Mouse (Mus musculus) testis, postnatal 14 days (tissue): ENCODE data around the gene Gm5269.
A peak's percentile ranks its signal among the peaks of the same experiment; 100 is the strongest.

Experiments
- DNase-seq: peaks from one replicate; pipeline ENCODE4 v3.0.0; 2021; ENCODE audit warnings: low spot score

The Gm5269 gene

DNA sequence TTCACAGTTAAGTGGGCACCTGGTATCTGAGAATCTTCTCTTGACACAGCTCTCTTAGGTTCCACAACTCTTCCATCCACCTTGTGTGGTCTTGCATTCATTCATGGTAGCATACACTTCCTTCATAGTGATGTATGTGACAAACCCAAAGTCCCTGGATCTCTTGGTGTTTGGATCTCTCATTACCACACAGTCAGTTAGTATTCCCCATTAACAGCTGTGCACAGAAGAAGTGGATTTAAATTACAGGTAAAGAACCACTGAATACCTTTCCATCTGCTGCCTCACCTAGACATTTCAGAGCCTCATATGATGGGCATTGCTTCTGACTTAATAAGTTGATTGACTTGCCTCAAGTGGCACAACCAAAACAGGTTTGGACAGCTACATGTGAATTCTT, at the start of gene Gm5269:
Gm5269 (minus strand) TSS at position 101 of the 400 bp plus-strand sequence.
- no peak for DNase-seq

DNA sequence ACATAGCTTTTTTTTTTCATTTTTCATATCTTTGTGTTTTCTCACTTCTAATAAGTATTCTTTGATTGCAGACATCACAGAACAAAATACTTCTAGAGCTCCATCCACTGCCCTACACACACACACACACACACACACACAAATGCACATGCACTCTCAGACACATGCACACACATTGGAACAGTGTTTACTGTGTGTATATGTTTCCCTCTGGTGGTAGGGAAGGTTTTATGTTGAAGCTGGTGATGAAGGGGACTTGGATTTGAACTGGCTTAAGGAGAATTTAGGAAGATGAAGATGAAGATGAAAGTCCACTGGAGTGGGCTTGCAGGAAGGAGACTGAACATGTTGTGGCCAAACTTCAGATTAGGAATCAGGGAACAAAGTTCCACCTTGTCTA, 41.1 kb upstream of the Gm5269 start:
- no peak for DNase-seq

DNA sequence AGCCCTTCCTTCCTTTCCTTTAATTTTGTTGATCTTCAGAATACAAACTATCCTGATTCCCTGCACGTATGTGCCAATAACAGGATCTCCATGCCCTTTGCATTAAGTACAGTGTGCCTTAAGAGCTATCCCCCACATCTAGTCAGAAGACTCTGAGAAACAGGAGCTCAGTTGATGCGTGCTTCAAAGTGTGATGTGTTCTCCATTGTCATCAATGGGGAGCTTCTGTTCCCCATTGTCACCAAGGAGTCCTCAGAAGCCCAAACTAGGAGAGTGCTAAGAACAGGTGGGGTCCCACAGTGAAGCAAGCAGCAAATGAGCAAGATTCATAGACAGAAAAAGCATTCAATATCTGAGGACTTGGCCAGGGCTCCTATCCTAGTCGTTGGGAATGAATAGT, 36.8 kb upstream of the Gm5269 start:
- no peak for DNase-seq

DNA sequence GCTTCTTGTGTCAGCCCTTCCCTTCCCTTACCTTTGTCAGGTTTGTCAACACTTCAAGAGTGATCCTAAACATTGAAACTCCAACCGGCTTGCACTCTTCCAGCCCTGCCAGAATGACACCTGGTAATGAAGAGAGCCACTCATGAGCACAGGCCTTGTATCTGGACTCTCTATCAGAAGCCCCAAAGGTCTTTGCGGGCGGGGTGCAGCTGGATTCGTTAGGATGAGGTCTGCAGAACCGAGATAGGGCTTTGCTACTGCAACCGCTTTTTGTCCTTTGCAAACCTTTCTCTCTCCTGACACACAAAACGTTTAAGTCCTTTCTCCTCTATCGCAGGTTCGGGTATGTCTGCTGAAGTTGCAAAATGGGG, 36.3 kb upstream of the Gm5269 start, which contains the start of gene Slc40a1:
Slc40a1 (minus strand) TSS at position 131 of the 371 bp plus-strand sequence.
- DNase-seq: no peak

DNA sequence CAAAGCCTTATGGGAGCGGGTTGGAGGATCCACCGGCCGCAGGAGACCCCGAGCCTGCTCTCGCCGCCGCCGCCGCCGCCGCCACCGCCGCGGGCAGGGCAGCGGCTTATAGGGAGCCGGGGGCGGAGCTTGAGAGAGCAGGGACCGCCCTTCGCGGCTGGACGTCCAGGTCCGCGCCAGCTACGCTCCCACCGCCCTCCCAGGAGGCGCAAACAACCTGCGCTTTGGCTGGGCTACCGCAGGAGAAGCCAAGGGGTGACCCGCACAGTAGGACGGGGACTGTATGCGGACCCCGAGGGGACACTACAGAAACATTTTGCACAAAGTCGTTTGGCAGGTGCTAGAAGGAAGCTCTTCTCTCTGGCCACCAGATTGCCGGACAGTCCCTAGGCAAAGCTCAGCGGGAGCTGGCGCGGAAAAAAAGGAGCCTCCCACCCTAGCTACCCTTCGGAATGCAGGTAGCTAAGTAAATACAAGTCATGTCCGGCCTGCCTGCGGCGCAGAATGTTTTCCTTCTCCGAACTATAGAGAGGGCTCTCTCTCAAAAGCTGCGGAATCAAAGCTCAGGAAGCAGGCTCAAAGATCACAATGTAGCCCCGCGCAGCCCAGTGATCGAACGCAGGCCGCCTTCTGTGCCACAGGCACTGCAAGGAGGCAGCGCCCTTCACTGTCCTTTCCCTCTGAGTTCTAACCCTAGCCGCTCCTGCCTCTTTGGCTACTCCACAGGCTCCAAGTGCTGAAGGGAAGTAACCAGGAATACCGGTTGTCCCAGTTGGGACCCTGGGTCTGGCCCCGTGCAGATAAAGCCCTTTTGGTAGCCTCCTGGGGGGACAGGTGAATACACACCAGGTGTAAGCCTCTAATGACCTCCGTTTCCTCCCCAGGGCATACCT, 35.7 kb upstream of the Gm5269 start:
- peak; percentile 73 for DNase-seq

DNA sequence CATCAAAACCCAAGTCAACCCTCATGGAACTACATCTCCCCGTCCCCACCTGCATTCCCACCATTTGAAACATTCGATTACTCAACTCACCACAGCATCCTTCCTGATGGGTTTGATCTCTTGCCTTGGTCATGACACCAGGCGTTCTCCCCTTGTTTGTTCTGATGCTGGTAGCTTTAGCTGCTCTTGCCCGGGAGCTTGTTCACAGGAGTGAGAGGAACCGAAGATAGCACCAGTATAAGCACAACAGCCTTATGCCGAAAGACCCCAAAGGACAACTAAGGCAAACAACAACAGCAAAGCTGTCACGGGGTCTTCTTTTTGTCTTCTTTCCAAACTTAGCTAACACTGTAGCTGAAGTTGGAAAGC, 35.0 kb upstream of the Gm5269 start:
- no peak for DNase-seq

DNA sequence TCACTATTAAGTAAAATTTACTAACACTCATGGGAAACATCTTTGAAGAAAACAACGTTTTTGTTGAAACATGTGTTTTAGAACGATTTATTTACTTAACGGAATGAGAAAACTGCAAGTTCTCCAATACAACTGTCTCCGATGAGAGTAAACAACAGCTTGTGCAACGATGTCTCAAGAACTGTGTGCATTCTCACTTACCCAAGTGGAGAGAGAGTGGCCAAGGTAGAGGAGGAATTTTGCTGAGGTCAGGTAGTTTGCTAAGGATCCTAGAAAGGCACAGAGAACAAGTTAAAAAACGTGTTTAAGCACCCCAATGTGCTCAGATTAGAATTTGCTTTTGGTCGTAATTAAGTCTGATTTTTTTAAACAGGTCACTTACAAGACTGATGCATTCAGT, 34.4 kb upstream of the Gm5269 start:
- no peak for DNase-seq

DNA sequence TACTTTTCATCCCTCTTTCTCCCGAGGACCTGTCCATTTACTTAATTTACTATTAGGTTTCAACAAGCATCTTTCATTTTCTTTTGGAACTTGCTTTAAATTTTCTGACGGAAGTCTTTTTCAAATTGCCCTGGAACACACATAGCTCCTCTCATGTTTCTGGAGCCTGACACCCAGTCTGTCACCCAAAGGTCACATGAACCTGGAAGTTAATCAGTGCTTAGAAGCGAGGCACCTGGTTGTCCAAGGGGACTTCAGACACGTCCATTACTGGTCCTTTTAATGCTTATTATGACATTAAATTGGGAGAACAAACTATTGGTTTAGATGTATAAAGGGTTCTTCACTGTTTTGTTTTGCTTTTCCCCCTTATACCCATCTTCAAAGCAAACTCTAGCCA, 33.2 kb upstream of the Gm5269 start:
- no peak for DNase-seq

DNA sequence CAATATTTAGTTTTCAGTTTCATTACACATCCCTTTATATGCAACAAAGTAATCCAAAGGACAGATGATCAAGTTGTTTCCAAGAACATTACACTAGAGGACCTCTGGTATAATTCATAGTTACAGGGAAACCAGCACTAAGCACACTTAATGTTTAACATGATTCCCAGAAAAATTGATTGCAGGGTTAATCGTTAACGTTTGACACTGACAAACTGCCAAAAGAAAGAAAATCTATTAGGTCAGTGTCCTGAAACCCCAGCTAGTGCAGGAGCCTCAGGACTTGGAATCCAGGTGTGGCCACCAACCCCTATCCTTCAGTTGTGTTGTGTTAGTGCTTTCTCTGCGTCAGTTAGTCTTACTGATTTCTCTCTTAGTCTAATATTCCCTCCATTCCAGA, 30.6 kb upstream of the Gm5269 start:
- DNase-seq: no peak

DNA sequence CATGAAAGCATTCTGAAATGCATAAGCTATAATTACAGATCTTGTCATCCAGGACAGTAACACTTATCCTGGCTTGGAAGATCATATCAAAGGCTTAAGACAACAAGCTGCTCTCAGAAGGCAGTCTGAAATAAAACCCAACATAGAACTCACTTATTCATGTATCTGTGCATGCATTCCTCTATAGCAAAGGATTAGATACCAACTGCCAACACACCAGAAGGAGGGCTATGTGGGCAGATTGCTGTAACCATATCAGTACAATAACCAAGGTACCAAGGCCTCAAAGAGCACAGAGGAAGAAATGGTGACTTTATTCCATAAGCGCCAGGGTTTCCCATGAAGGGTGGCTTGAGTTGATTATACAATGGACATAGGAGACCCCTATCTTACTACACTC, 29.7 kb upstream of the Gm5269 start:
- DNase-seq: no peak

DNA sequence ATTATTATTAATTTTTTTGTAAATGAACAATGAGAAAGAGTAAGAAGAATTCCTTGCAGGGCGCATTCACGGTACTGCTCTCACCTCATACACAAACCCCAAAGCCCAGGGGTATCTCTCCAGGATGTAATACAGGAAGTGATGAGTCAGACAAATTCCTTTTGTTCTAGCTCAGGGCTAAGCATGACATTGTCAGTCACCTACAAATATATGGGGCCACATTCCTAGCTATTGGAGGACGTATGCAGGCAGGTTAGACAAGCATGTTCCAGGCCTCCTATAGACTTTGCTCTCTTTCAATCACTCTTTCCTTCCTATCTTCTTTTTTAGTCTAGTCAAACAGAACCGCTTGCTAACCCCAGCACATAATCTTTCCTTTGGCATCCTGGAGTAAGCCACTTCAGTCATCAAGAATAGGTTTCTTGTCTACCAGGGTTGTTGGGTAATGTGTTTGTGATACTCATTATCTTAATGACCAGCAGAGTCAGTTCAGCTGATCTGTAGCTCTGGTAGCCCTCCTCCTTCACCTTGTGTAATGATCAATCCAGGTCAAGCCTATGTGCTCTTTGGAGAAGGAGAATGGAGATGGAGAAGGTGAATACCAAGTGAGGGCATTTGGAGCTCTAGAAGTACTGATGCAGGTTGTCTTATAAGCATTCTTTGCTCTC, 27.2 kb upstream of the Gm5269 start:
- DNase-seq: no peak

DNA sequence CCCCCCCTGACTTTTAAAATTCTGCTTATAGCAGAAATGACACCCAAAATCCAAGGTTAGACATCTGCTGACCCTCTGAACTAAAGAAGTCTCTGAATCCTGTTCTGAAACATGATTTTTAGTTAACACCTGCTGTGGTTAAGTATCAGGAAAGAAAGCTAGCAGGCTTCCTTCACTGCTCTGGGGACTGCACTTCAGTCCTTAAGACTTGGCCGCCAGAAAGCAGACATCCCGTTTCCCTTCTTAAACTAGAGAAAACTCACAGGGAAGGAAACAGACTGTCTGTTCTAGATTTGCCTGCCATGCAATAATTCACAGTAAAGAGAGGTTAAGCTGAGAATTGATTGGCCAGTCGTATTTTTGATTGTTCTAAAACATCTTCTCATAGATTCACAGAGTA, 26.1 kb upstream of the Gm5269 start:
- DNase-seq: no peak

DNA sequence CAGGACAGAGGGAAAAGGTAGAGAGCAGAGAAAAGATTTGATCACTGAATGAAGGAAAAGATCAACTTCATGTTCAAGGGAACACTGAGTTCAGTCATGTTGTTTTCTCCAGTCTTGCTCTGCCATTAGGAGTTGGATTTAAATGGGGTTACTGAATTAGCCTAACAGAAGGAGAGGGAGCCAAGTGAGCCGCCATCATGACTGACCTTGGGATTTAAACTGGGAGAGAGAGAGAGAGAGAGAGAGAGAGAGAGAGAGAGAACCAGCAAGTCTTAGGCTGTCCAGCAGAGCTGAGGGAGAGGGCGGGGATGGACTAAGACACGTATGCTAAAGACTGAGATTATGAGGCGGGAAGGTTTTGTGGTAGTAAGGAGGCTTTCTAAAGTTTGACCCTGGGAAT, 24.2 kb upstream of the Gm5269 start:
- DNase-seq: no peak

DNA sequence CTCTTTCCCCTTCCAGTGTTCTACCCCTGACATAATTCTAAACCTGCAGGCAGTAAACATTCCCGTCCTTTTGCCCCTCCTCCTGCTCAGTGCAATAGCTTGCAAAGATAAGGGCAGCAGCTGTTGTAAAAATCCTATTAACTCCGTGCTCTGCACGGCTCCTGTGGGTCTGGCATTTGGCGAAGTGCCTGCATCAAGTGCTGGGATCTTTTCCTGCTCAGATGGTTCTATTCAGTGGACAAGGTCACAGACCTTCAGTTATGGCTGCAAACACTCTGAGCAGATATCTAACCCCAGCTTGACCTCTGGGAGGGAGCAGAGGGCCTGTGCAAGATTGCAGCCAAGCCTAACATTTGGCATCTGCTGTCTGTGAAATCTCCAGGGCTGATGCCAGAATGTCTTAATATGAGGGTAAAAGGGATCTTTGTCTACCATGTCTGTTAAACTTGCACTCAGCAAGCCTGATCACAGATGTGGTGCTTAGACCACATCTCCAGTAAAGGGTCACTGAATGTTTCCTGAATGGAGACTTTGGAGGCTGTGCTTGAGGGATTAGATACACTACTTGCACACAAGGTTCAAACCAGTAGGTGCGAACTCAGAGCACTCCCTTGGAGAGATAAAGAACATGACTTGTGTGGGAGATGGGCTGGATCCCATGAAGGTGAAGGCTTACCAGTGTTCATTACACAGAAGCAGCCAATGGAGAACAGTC, 15.2 kb upstream of the Gm5269 start:
- peak; percentile 45 for DNase-seq

DNA sequence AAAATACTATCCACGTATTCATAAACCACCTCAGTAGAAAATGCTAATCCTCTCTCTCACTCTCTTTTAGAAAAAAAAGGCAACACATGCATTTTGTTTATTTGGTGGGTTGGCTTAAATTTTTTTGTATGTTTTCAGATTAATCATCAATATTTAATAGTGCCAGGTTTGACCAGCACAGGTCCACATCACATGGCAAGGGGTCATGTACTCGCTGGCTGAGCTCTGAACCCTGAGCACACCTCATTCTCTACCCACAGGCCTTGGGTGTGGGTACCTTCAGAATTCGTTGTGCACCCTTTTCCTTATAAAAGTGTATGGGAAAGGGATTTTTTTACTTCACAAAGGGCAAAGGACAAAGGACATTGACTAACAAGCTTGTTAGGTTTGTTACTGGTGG, 14.1 kb upstream of the Gm5269 start:
- DNase-seq: no peak

DNA sequence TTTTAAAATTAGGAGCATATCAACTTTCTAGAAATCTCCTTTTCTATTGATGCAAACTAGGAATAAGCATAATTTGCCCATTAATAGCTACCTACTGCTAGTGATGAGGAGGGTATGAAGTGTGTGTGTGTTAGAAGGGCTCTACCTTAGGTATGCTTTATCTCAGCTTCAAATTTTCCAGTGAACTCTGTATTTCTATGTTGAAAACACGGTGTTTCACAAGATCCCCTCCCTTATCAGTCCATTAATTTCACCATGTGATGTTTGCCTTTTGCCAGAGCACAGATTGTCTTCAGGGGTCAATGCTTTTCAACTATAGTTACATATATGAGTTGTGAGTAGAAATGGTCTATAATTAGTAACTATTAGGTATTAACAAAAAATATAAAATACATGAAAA, 8.0 kb upstream of the Gm5269 start:
- no peak for DNase-seq

DNA sequence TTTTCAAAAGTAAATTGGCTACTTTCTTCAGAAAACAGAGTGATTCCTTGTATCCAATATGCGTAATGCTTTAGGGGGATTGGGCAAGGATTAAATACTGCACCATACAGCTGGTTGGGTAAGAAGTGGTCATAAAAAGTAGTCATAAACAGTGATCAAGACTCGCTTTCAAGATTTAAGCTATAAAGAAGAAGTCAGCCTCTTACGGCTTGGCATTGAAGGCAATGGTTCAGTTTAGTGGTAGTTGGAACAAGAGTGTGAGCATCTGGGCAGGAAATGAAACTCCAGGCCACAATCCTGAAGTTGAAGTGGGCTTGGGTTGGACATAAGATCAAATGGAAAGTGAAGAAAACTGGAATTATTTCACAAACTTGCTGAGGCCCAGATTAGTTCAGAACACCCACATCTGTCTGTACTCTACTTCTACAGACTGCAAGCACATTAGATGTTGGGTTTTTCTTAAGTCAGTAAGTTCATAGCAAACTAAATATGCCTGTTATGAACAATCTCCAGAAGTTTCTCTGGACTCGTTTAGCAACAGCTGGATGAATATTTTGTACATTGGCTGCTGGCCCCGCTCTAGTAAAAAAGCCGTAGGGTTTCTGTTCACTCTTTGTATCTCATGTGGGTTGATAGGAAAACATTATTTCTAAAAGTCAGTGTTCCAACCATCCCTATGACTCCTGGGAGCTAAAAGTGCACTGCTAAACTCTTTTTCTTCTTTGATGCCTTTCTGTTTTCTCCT, 4.3 kb upstream of the Gm5269 start:
- no peak for DNase-seq

DNA sequence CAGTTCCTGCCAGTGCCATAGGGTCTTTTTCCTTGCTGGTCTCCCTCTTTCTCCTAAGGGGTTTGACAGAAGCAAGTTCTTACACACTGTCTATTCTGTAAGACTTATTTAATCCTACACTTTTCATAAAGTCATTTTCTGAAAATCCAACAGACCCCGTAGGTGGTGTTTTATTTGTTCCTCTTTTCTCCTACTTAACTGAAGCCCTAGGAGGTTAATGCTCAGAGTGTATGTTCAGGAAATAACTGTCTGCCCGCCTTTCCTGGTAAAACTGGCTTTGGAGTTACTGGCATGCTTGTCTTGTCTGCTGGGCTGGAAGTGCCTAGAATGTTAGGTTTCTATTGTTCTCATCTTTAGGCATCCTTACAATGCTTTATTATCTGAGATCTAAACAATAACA, 1.9 kb upstream of the Gm5269 start:
- no peak for DNase-seq

DNA sequence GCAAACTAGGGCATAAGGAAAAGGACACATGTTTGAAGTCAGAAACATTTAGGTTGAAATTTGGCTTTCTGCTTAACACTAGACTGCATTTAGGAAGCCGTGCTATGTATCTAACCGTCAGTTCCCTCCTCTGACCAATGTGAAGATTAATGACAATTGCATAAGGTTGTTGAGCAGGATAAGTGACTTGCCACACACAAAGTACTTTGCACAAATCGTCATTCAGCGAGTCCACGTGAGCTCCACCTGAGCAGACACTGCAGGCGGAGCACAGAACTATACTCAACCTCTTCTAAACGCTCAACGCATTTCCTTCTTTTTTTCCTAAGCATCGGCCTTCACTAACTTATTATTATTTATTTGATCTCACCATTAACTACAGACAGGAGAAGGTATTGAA, 3.3 kb downstream of the Gm5269 start:
- DNase-seq: no peak

DNA sequence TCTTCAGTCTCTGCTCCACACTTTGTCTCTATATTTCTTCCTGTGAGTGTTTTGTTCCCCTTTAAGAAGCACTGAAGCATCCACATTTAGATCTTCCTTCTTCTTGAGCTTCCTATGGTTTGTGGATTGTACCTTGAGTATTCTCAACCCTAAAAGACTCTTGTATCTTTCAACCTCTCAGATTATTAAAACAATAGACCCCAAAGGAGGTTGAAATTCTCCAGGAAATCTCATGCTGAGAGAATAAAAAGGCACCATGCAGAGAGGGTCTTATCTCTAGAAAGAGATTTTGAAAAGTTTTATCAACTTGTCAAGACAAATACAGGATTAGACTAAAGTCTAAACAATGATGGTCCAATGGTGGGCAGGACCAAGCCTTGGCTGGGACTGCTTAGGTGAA, 6.7 kb downstream of the Gm5269 start:
- no peak for DNase-seq

DNA sequence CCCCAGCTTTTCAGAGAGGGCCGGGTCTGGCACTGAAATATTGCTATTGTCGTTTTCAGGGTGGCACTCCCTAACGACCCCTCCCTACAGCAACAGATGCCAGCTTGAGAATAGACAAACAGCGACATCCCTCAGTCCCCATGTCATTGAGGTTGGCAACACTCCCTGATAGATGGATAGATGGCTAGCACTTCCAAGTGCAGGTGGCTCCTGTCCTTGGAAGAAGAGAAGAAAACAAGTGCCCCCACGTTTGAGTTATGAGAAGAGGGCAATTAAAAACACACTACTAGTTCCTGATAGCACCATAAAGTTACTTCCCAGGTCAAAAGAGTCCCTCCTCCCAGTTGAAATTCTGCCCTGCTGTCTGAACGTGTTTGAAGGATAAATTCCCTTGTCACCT, 8.0 kb downstream of the Gm5269 start:
- no peak for DNase-seq

DNA sequence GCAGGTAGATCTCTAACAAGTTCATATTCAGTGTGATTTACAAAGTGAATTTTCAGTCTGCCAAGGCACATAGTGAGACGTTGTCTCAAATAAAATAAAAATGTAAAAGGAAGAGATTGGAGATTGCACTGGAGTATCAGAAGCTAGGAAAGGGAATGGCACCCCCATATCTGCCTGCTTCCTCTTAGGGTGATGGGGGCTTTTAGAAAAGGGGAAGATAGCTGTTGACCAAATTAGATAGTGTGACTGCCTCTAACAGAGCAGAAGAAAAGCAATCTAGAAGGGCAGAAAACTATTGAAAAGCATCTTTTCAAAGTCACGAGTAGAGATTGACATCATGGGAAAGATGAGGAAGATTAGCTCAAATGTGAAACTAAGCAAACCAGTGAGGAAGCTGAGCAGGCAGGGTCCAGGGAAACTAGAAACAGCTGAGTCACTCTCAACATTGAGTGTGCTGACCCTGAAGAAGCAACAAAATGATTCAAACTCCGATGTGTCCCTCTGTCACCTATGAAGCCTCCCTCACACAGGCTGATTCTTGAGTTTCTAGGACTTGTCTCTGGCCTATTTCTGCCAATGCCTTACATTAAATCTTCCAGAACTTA, 8.7 kb downstream of the Gm5269 start:
- DNase-seq: no peak
